Mouse (Mus musculus): Measurements from ENCODE around the gene Ephb1. TPM values are rescaled to one million over a fixed set of nuclear protein-coding genes. Genes with fewer than 3 reads are reported as not detected.

Ephb1 gene
- polyA plus RNA-seq, 1 experiment: 2.7 TPM

DNA sequence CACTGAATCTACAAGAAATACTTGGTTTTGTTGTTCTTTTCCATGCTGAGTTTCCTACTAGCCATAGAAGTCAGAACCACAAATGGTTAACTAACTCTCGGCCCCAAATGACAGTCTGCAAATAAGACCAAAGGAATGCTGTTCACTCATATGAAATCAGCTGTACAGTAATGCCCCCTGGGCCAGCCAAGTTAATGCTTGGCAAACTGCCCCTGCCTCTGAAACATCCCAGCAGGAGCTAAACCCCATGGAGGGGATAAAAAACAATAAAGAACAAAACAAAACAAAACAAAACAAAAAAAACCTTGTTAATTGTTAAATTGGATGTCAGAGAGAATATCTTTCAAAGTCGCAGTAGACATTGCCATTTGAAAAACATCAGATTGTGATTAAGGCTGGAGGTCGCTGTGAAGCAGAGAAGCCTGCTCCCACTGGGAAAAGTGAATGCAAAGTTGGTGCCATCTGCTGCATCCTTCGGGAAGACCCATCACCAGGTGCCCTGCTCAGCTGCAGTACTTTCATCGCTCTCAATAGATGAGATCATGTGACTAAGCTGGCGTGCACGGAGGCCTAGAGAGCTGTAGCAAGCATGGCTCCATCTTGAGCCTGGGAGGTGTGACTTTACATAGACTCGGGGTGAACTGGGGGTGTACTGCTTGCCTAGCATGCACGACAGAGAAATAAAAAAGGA, 443.2 kb downstream of the Ephb1 start:
- Histone ChIP-seq H3K27me3 (replicated peaks; ENCODE audit: control insufficient read depth, insufficient read depth, low read length) (no peaks in the 10 kb centered on the region), H3K27ac (ENCODE audit: insufficient read depth, low read depth, low read length) (no peak overlapping the region), H3K4me3 (ENCODE audit: insufficient read depth, low read depth, low read length) (no peak overlapping the region), H3K4me1 (ENCODE audit: control insufficient read depth, insufficient read depth, low read length) (no peaks in the 10 kb centered on the region), H3K36me3 (ENCODE audit: control insufficient read depth, insufficient read depth, low read length) (no peaks in the 10 kb centered on the region)
- TF ChIP-seq POLR2A (IDR thresholded peaks at IDR 0.05; ENCODE audit: low read depth, low read length) (no peak), CTCF (conservative IDR thresholded peaks at IDR 0.05; ENCODE audit: insufficient read depth, insufficient read length, low read depth, low read length) (no peak)
- no peak for DNase-seq
- 53% methylated on average over 9 of the region's 9 CpGs for WGBS

DNA sequence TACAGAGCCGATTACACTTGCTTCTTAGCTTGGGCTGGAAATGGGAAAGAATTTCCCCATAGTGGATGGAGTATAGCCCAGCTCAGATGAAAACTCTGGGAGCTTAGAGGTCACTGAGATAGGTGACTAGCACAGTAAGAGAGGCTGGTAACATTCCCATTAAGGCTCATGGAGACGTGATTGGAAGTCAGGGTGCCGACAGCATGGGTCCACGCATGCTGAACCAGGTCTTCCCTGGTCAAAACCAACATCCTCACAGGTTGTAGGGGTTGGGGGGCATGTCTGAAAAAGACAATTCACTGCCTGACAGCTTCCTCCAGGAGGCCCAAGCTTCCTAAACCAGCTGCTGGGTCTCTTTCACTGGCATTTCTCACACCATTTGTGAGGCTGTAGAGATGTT, 445.0 kb downstream of the Ephb1 start:
- H3K36me3 ChIP-seq (ENCODE audit: control insufficient read depth, insufficient read depth, low read length): no peaks in the 10 kb centered on the region
- TF ChIP-seq CTCF (conservative IDR thresholded peaks at IDR 0.05; ENCODE audit: insufficient read depth, insufficient read length, low read depth, low read length): no peak
- no peak for TF ChIP-seq POLR2A (IDR thresholded peaks at IDR 0.05; ENCODE audit: low read depth, low read length)

DNA sequence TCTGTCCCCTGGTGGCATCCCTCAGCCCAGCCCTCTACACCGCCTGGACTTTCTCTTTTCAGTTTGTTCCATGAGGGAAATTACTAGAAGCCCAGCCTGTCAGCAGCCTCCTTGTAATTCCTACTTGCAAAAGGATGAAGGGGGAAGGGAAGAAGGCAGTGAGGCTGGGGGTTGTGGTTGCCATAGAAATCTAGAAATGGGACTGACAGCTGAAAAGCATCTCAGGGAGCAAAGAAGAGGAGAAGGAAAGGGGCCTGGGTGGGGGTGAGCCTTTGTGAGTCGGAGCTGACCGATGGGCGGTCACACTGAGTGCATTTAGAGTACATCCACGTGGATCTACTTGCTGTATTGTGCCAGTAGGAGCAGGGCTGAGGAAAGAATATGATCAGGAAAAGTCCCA, 445.6 kb downstream of the Ephb1 start:
- Histone ChIP-seq H3K4me3 (ENCODE audit: insufficient read depth, low read depth, low read length) (no peak overlapping the region), H3K36me3 (ENCODE audit: control insufficient read depth, insufficient read depth, low read length) (no peaks in the 10 kb centered on the region), H3K4me1 (ENCODE audit: control insufficient read depth, insufficient read depth, low read length) (no peaks in the 10 kb centered on the region), H3K27ac (ENCODE audit: insufficient read depth, low read depth, low read length) (no peak overlapping the region), H3K27me3 (replicated peaks; ENCODE audit: control insufficient read depth, insufficient read depth, low read length) (no peaks in the 10 kb centered on the region)
- no peak for TF ChIP-seq CTCF (conservative IDR thresholded peaks at IDR 0.05; ENCODE audit: insufficient read depth, insufficient read length, low read depth, low read length)
- no peak for TF ChIP-seq POLR2A (IDR thresholded peaks at IDR 0.05; ENCODE audit: low read depth, low read length)
- 74% methylated on average over 5 of the region's 5 CpGs for WGBS
- no peak for DNase-seq

More for the DNA sequence above, 445.0 kb downstream of the Ephb1 start:
- no peaks in the 10 kb centered on the region for H3K4me1 ChIP-seq (ENCODE audit: control insufficient read depth, insufficient read depth, low read length)
- WGBS: 88% methylated on average over 4 of the region's 4 CpGs
- no peak overlapping the region for H3K27ac ChIP-seq (ENCODE audit: insufficient read depth, low read depth, low read length)
- H3K4me3 ChIP-seq (ENCODE audit: insufficient read depth, low read depth, low read length): no peak overlapping the region
- H3K27me3 ChIP-seq (replicated peaks; ENCODE audit: control insufficient read depth, insufficient read depth, low read length): no peaks in the 10 kb centered on the region
- DNase-seq: no peak

DNA sequence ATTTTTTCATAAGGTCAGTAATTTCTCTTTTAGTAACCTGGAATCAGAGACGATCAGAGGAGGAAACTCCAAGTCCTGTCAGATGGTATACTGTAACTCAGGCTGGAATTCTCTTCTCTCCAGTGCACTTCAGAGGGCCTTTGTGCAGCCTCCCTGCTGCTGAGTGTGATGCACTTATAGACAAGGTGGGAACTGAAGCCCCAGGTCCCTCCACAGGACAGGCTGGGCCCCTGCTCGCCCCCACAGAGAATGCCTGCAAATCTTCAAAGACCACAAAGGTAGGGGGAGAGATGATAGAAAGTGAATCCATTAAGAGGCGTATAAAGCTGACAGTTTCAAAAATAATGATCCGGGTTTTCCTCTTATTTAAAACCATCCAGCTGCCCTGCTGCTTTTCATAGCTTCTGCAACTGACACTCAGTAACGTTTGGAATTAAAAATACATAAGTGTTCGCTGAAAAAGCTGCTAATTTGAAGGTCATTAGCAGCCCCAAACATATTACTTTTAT, 446.7 kb downstream of the Ephb1 start:
- TF ChIP-seq POLR2A (IDR thresholded peaks at IDR 0.05; ENCODE audit: low read depth, low read length) (no peak), CTCF (conservative IDR thresholded peaks at IDR 0.05; ENCODE audit: insufficient read depth, insufficient read length, low read depth, low read length) (no peak)
- H3K4me1 ChIP-seq (ENCODE audit: control insufficient read depth, insufficient read depth, low read length): no peaks in the 10 kb centered on the region
- no peak overlapping the region for H3K4me3 ChIP-seq (ENCODE audit: insufficient read depth, low read depth, low read length)
- H3K27me3 ChIP-seq (replicated peaks; ENCODE audit: control insufficient read depth, insufficient read depth, low read length): no peaks in the 10 kb centered on the region
- no peak for DNase-seq
- H3K36me3 ChIP-seq (ENCODE audit: control insufficient read depth, insufficient read depth, low read length): no peaks in the 10 kb centered on the region
- H3K27ac ChIP-seq (ENCODE audit: insufficient read depth, low read depth, low read length): no peak overlapping the region
- 56% methylated on average over 6 of the region's 6 CpGs for WGBS

DNA sequence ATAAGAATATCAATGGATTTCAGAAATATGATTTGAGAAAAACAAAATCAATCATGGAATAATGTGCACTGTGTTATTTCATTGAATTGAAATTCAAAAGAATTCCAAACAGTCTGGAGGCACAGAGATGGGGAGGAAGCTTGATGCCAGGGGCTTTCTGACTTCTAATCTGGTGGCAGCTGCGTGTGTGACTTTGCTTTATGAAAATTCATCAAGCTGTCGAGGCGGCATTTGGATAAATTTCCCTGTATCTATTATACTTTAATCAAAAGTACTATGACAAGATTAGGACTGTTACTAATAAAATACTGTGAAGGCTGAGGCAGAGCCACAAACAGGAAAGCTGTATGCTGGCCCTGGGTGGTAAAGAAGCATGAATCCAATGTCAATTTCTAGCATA, 451.1 kb downstream of the Ephb1 start:
- no peaks in the 10 kb centered on the region for H3K27me3 ChIP-seq (replicated peaks; ENCODE audit: control insufficient read depth, insufficient read depth, low read length)
- DNase-seq: no peak
- 69% methylated on average over 3 of the region's 3 CpGs for WGBS
- no peaks in the 10 kb centered on the region for H3K4me1 ChIP-seq (ENCODE audit: control insufficient read depth, insufficient read depth, low read length)
- no peaks in the 10 kb centered on the region for H3K36me3 ChIP-seq (ENCODE audit: control insufficient read depth, insufficient read depth, low read length)
- no peak overlapping the region for H3K4me3 ChIP-seq (ENCODE audit: insufficient read depth, low read depth, low read length)
- TF ChIP-seq CTCF (conservative IDR thresholded peaks at IDR 0.05; ENCODE audit: insufficient read depth, insufficient read length, low read depth, low read length): no peak
- TF ChIP-seq POLR2A (IDR thresholded peaks at IDR 0.05; ENCODE audit: low read depth, low read length): no peak
- H3K27ac ChIP-seq (ENCODE audit: insufficient read depth, low read depth, low read length): no peak overlapping the region

DNA sequence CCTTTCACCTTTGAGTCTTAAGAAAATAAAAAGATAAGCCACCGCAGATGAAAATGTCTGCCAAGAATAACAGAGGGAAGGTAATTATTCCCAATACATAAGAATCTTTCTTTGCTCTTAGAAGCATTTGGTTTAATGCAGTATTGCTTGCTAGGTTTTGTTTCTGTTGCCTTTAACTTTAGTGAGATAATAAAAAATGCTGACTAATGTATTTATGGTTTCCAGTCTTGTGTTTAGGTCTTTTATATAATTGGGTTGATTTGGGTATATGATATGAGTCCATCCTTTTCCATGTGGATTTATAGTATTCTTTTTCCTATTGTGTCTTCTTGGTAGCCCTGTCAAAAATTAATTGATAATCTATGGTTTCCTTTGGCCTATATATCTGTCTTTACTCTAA, 456.6 kb downstream of the Ephb1 start:
- H3K36me3 ChIP-seq (ENCODE audit: control insufficient read depth, insufficient read depth, low read length): no peaks in the 10 kb centered on the region
- no peaks in the 10 kb centered on the region for H3K27me3 ChIP-seq (replicated peaks; ENCODE audit: control insufficient read depth, insufficient read depth, low read length)
- no peaks in the 10 kb centered on the region for H3K4me1 ChIP-seq (ENCODE audit: control insufficient read depth, insufficient read depth, low read length)
- TF ChIP-seq POLR2A (IDR thresholded peaks at IDR 0.05; ENCODE audit: low read depth, low read length) (no peak), CTCF (conservative IDR thresholded peaks at IDR 0.05; ENCODE audit: insufficient read depth, insufficient read length, low read depth, low read length) (no peak)
- no peak for DNase-seq
- H3K4me3 ChIP-seq (ENCODE audit: insufficient read depth, low read depth, low read length): no peak overlapping the region
- H3K27ac ChIP-seq (ENCODE audit: insufficient read depth, low read depth, low read length): no peak overlapping the region
- WGBS: 79% methylated on average over 1 of the region's 1 CpGs

DNA sequence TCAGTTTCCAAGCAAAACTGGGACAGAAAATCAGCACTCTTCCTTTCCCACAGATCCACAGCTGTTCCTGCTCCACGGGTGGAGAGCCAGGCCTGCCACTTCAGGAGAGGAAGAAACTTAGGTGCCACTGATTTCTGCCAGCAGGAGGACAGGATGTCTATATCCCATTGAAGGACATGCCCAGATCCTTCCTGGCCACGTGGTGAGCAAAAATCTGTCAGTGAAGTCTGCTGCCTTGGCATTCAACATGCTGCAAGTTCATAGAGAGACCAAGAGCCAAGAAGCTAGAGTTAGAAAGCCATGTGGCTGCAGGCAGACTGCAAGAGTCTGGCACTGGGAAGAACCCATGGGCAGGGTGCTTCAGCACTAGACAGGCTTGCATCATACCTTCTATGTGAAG, 471.2 kb downstream of the Ephb1 start:
- Histone ChIP-seq H3K27ac (ENCODE audit: insufficient read depth, low read depth, low read length) (no peak overlapping the region), H3K27me3 (replicated peaks; ENCODE audit: control insufficient read depth, insufficient read depth, low read length) (no peaks in the 10 kb centered on the region), H3K36me3 (ENCODE audit: control insufficient read depth, insufficient read depth, low read length) (no peaks in the 10 kb centered on the region), H3K4me1 (ENCODE audit: control insufficient read depth, insufficient read depth, low read length) (no peaks in the 10 kb centered on the region), H3K4me3 (ENCODE audit: insufficient read depth, low read depth, low read length) (no peak overlapping the region)
- TF ChIP-seq POLR2A (IDR thresholded peaks at IDR 0.05; ENCODE audit: low read depth, low read length): no peak
- TF ChIP-seq CTCF (conservative IDR thresholded peaks at IDR 0.05; ENCODE audit: insufficient read depth, insufficient read length, low read depth, low read length): no peak
- DNase-seq: no peak
- 57% methylated on average over 2 of the region's 2 CpGs for WGBS
